Comparison of ENCODE assay signal across 9 mouse cellular contexts in the genomic region with DNA sequence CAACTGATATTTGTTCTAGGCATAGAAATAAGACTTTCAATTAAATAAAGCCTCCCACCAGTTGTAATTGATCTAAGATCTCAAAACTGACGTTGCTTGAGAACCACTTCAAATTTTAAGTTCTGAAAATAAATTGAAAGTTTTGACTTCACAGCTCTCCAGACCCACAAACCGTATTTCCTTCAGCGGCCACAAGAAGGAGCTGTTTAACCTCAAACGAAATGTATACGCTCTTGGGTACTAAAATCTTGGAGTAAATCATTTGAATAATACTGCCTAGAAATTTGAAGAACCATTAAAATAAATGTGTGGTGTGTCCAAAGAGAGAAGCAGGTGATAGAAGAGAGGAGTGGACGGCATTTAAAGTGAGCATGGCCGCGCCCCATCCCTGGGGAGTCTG.
DNase-seq lines count a peak whose midpoint lies in the region; TF ChIP-seq lines count a peak whose summit lies in the region.
"Had no signal": no experiment of that assay in that cellular context is flagged by ENCODE, and none has a peak within 500 bp of the region (broad histone marks: within the 10 kb centered on the region; RNA-seq: fewer than 3 reads in every experiment).

No protein-coding gene starts in this region.

- no peak for DNase-seq in gastrocnemius, adult 2 months
- no peak for DNase-seq in gastrocnemius, adult 8-10 months (ENCODE audit: low spot score in 2 of 2)
- peak; percentile 40 to 56 for DNase-seq in right cerebral cortex, adult 2 months (ENCODE audit: low spot score in 2 of 2)
- DNase-seq in right cerebral cortex, adult 18-20 months: no peak
- peak; percentile 62 for DNase-seq in embryo, embryonic 11 days
- peak; percentile 36 for DNase-seq in lung, postnatal 10 days
- peak; percentile 62 for DNase-seq in thymus, postnatal 4 days
- DNase-seq in heart, adult 8-10 months (ENCODE audit: low spot score): no peak

- H3K4me3 ChIP-seq in gastrocnemius, adult 2 months: no peak overlapping the region
- H3K4me3 ChIP-seq: midbrain, embryonic 12.5 days had no signal

- H3K27ac ChIP-seq in gastrocnemius, adult 2 months: no peak overlapping the region
- H3K27ac ChIP-seq: midbrain, embryonic 12.5 days had no signal

- peak; percentile 74 for TF ChIP-seq CTCF in gastrocnemius, adult 2 months (IDR thresholded peaks at IDR 0.05)

- intact Hi-C loops in gastrocnemius, adult 2 months (cut with DNase I): no loop called here

Comparison
In these comparisons a context has a peak if more than half of its experiments do, and no peak if none do; other contexts are left out.
1. DNase-seq: peak in right cerebral cortex, adult 2 months (2 of 2), embryo, embryonic 11 days (single experiment), lung, postnatal 10 days (single experiment) and thymus, postnatal 4 days (single experiment); none in gastrocnemius, adult 2 months (single experiment), gastrocnemius, adult 8-10 months (0 of 2), right cerebral cortex, adult 18-20 months (single experiment) and heart, adult 8-10 months (single experiment).